ENCODE assay signal across 26 mouse cellular contexts in the genomic region with DNA sequence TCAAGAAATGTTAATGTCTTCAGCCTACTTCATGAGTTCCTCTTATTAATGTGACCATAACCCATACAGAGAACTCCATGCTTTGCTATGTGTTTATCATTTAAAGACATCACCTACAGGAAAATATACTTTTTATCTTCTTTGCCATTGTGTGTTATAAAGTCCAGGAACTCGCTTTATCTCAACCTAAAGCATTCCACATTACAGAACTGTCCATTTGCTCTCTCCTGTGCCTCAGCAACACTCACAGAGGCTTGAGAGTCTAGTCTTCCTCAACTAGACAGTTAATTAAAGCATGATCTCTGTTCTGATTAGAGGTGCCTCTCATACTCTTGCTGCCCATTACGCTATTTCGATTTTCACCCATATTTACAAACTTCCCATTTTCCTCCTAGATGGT.
"Had no signal": no experiment of that assay in that cellular context is flagged by ENCODE, and none has a peak within 500 bp of the region (broad histone marks: within the 10 kb centered on the region; RNA-seq: fewer than 3 reads in every experiment).

No protein-coding gene starts in this region.

- DNase-seq: gastrocnemius, postnatal 14 days; gastrocnemius, postnatal 36 days; heart, adult 11 months; heart, adult 2 months; heart, postnatal 14 days; heart, postnatal 36 days; kidney, adult 11 months; kidney, adult 2 months; kidney, adult 9 months; kidney, postnatal 14 days; kidney, postnatal 36 days; layer of hippocampus, adult 9-11 months; layer of hippocampus, postnatal 36 days; liver; liver, embryonic 13.5 days had no signal

- ATAC-seq: hindbrain, postnatal 0 days; intestine, embryonic 16.5 days had no signal

- H3K4me1 ChIP-seq: heart, embryonic 13.5 days; heart, embryonic 15.5 days; hindbrain, embryonic 13.5 days; hindbrain, embryonic 15.5 days; kidney, embryonic 15.5 days; limb, embryonic 10.5 days; limb, embryonic 12.5 days; liver, embryonic 13.5 days; liver, embryonic 15.5 days had no signal

- H3K36me3 ChIP-seq: heart, embryonic 13.5 days; heart, embryonic 15.5 days; hindbrain, embryonic 13.5 days; hindbrain, embryonic 15.5 days; kidney, embryonic 15.5 days; limb, embryonic 10.5 days; limb, embryonic 12.5 days; liver, embryonic 13.5 days; liver, embryonic 15.5 days had no signal

- H3K4me3 ChIP-seq: heart, adult 2 months; heart, embryonic 13.5 days; heart, embryonic 15.5 days; hindbrain, embryonic 13.5 days; hindbrain, embryonic 15.5 days; kidney, embryonic 15.5 days; left cerebral cortex, adult 2 months; limb, embryonic 10.5 days; limb, embryonic 12.5 days; liver, embryonic 13.5 days; liver, embryonic 15.5 days had no signal

- H3K27me3 ChIP-seq: heart, embryonic 13.5 days; heart, embryonic 15.5 days; hindbrain, embryonic 13.5 days; hindbrain, embryonic 15.5 days; kidney, embryonic 15.5 days; limb, embryonic 12.5 days; liver, embryonic 13.5 days; liver, embryonic 15.5 days had no signal

- H3K9me3 ChIP-seq: heart, embryonic 13.5 days; heart, embryonic 15.5 days; hindbrain, embryonic 13.5 days; hindbrain, embryonic 15.5 days; kidney, embryonic 15.5 days; limb, embryonic 10.5 days; limb, embryonic 12.5 days; liver, embryonic 13.5 days; liver, embryonic 15.5 days had no signal
